Mouse (Mus musculus): ENCODE measurements at regions not wholly inside any gene's neighbourhood (a gene's known extent, or its start where the extent isn't known, plus 50 kb on each side); places are given as distances from the start of the nearest gene placed in this dataset.
"Not testable (repeated sequence)": the region's sequence is repeated elsewhere in the genome, so short reads cannot be mapped to it uniquely, and the experiment has no call there.

DNA sequence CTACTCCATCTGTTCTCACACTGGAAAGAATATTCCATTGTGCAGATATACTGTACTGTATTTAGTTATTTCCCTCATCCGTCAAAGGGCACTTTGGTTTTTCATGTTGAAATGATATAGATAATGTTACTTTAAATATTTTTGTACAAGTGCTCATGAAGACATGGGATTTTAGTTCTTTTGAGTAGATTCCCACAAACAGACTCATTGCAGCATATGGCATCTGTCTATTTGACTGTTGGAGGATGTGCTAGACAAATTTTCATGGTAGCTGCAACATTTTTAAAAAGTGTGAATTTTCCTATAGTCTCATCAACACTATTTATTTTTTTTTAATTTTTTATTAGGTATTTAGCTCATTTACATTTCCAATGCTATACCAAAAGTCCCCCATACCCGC, 502.5 kb downstream of the Hdgfl1 start:
- DNase-seq (ENCODE audit: low read depth, low spot score): no peak

DNA sequence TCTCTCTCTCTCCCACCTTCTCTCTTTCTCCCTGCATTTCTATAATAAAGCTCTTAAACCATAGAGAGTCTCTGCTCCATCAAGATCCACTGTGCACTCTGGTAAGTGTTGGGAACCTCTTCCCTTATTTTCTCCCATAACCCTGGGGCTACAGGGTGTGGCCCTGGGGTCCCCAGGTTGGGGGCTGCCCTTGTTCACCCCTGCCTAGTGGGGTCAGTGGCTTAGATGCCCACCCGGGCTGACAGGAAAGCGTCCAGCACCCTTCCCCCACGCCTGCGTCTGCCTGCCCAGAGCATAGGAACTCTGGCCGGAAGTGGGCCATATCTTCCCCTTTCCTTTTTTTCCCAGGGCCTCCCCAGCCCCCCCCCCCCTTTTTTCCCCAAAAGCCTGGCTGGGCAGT, 534.0 kb downstream of the Hdgfl1 start:
- no peak for DNase-seq (ENCODE audit: low read depth, low spot score)

DNA sequence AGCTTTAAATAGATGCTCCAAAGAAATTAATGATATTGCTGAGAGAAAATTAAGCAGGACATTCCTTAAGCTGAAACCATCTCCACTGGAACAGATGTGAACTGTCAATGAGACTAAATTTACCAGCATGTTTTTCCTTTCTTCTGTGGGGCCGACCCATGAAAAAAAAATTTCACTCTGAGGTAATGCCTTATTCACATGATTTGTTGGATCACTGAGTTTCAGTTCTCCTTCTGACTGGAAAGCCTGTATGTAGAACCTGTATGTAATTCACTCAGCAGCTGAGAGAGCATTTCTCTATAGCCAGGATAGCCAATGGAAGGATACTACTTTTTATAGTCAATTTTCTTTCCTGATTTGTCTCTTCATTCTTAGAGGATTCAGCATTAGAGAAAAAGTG, 535.3 kb downstream of the Hdgfl1 start:
- no peak for DNase-seq (ENCODE audit: low read depth, low spot score)

DNA sequence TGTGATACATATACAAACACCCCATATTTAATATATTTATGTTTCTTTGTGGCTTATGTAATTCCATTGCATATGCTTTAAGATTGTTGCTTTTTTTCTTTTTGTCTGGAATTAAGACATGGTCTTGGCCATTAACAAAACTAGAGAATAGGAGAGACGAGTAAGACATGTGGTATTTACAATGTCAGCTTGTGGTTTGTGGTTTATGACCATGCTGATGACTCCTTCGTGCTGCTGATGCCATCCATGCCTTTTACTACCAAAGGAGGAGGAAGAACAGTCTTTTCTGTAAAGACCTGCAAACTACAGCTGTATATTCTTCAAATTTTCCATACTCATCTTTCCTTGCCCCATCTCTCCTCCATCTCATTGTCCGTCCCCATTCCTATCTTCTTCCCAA, 552.7 kb downstream of the Hdgfl1 start:
- no peak for DNase-seq (ENCODE audit: low read depth, low spot score)

- DNase-seq (ENCODE audit: low read depth, low spot score): no peak
Observed at GRCm38 (mm10) chr13:26216579-26216978, 553.4 kb downstream of the Hdgfl1 start.

- DNase-seq (ENCODE audit: low read depth, low spot score): no peak
Observed at GRCm38 (mm10) chr13:26205532-26206105, 564.3 kb downstream of the Hdgfl1 start.

DNA sequence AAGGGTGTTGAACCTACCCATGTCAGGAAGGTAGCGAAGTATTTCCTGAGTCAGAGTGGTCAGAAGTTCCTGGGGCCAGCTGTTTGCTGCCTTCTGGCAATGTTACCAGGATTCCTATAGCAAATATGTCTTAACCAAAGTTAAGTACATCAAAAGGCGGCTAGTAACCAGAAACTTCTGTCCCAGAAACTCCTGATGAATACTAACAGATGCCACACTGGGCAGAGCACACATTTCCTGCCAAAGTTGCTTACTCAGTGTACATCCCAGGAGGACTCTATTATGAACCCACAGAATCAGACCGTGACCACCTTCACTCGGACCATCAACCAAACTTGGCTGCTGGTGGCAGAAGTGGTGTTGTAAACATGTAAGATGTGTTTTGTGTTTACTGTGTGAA, 575.3 kb downstream of the Hdgfl1 start:
- DNase-seq (ENCODE audit: low read depth, low spot score): no peak

- no peak for DNase-seq (ENCODE audit: low read depth, low spot score)
Observed at GRCm38 (mm10) chr13:26183879-26184278, 586.1 kb downstream of the Hdgfl1 start.

GRCm38 (mm10) chr13:26171891-26172482, 598.0 kb downstream of the Hdgfl1 start:
- DNase-seq (ENCODE audit: low read depth, low spot score): no peak

- DNase-seq (ENCODE audit: low read depth, low spot score): no peak
Observed at GRCm38 (mm10) chr13:26169641-26170040, 600.3 kb downstream of the Hdgfl1 start.

DNA sequence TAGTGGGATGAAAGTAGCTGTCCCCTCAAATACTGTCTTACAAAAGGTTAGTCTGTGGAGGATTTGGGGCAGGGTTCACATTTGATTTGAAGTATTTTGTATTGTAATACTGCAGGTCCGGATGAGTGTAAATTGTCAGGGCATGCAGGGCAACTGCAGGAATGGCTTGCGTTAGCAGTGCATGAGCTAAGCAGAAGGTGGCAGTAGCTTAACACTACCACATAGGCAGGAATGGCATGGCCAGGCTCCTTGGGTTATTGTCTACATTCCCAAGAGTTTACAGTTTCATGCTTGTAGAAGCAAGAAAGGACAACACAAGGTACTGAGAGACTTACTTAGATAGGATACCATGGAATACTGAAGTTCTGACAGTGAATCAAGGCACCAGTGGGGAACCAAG, 611.3 kb downstream of the Hdgfl1 start:
- no peak for DNase-seq (ENCODE audit: low read depth, low spot score)

DNA sequence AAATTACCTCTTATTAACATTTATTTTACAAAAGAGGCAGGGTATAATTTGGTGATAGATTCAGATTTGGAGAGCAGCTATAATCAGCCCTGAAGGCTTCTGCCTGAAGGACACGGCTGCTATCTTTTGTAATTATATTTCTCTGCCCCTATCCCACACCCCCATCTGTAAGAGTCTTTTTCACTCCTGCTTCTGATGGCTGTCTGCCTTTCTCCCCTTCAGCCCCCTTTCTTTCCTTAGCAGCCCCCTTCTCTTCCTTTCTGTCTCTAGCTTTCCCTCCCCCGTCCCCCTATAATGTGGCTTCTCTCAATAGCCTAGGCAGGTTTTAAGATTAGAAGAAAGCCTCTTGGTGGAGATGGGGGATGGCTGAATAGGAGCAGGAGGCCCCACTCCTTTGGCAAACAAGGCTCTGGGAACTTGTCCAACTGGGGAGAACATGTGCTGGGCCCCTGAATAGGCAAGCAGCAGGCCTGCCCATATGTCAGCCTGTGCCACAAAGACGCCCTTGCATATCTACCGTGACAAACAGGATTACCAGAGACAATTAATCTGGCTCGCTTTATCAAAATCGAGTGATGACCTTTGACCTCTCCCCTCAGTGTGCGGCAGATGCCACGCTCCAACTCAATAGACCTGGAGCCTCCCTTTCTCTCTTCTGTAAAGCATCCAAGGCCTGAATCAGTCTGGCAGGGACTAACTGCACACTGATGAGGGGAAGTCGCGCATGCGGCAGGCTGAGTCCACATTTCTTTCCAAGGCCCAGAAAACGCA, 615.1 kb downstream of the Hdgfl1 start:
- no peak for DNase-seq (ENCODE audit: low read depth, low spot score)

DNA sequence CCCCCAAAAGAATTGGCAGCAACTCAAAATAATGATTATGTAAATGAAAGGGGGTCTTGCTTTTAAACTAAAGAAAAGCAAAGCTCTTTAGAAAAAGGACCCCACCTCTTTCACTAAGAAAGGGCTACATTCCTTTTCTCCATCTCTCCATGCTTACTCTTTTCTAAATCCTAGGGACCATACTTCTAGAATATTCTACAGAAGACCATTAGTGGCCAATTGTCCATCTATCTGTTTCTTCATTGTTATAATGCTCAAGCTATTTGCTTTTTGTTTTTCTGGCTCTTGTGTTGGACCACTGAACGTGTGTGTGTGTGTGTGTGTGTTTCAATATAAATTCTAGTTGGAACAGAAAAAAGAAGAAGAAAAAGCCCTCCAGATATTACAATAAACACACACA, 615.7 kb downstream of the Hdgfl1 start:
- DNase-seq (ENCODE audit: low read depth, low spot score): no peak

- no peak for DNase-seq (ENCODE audit: low read depth, low spot score)
Observed at GRCm38 (mm10) chr13:26153093-26153492, 616.9 kb downstream of the Hdgfl1 start.

DNA sequence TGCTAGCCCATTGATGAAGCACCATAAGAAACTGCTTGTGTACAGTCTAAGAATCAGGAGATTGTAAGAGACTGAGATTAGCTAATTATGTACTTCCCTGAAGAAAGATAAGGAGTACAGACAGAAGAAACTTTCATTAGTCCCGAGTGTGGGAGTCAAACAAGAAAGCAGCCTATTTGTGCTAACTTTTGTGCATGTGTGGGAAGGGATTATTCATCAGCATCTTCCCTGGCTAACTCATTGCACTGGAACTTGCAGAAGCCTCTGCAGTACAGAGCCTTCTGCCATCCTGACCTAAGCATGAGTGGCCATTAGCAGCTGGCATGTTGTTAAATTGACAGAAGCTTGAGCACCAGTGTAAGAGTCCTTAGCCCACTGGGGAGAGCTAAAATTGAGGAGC, 619.5 kb downstream of the Hdgfl1 start:
- no peak for DNase-seq (ENCODE audit: low read depth, low spot score)

GRCm38 (mm10) chr13:26142811-26143210, 627.2 kb downstream of the Hdgfl1 start:
- DNase-seq (ENCODE audit: low read depth, low spot score): no peak

GRCm38 (mm10) chr13:26119363-26119762, 650.6 kb downstream of the Hdgfl1 start:
- DNase-seq (ENCODE audit: low read depth, low spot score): no peak

GRCm38 (mm10) chr13:26114136-26114535, 655.8 kb downstream of the Hdgfl1 start:
- DNase-seq (ENCODE audit: low read depth, low spot score): no peak

GRCm38 (mm10) chr13:26113723-26114122, 656.2 kb downstream of the Hdgfl1 start:
- not testable (repeated sequence) for DNase-seq (ENCODE audit: low read depth, low spot score)

GRCm38 (mm10) chr13:26112579-26112978, 657.4 kb downstream of the Hdgfl1 start:
- DNase-seq (ENCODE audit: low read depth, low spot score): no peak

DNA sequence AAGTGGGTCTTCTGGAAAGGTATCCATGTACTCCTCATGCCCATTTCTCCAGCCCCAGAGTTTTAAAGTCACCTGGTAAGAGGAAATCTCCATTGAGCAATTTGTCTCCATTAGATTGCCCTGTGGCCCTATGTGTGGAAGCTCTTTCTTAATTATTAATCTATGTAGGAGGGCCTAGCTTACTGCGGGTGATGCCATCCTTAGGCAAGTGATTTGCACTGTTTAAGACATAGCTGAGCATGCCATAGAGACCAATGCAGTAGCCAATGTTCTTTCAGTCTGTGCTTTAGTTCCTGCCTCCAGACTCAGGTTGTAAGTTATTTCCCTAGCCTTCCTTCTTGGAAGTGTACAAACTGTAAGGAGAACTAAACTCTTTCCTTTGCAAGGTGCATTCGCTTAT, 661.0 kb downstream of the Hdgfl1 start:
- no peak for DNase-seq (ENCODE audit: low read depth, low spot score)

DNA sequence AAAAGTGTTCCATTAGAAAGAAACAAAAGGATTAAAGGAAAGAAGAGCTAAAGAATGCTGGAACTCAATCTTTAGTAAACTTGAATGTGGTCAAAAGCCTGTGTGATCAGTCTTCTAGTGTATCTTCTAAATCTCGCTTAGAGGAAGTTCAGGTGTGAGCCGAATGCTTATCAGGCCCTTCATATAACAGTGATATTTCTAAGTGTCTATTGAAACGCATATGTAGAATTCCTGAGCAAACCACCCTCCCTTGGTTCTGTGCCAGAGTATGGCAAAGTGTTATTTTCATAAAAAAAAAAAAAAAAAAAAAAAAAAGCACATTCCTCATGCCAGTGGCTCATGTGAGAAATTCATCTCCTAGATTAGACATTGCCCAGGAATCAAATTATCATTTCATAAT, 681.2 kb downstream of the Hdgfl1 start:
- no peak for DNase-seq (ENCODE audit: low read depth, low spot score)

DNA sequence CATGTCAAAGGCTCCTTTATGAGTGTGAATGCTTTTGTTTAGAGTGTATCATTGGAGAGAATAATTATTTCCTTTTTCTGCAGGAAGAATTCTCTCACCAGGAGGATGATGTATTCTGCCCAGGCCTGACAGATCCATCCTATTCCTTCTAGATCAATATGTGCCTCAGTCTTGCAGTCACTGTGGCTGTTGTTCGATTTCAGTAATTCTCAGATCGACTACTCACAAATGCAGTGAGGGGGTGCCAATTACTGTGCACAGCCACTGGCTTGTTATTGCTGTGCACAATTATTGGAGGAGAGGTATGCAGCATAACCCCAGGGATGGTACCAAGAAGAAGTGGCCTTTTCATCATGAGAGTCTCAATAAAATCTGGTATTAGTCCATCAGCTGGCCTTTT, 689.2 kb downstream of the Hdgfl1 start:
- DNase-seq (ENCODE audit: low read depth, low spot score): no peak

Data from CD4-positive, CD25-positive, alpha-beta regulatory T cell, adult 2 months (primary cell).